Mouse (Mus musculus): Measurements from ENCODE around the gene Anapc13. TPM values are rescaled to one million over a fixed set of nuclear protein-coding genes. Genes with fewer than 3 reads are reported as not detected.

Gene Anapc13
- polyA plus RNA-seq, 1 experiment from 2014 or later = 222 TPM

DNA sequence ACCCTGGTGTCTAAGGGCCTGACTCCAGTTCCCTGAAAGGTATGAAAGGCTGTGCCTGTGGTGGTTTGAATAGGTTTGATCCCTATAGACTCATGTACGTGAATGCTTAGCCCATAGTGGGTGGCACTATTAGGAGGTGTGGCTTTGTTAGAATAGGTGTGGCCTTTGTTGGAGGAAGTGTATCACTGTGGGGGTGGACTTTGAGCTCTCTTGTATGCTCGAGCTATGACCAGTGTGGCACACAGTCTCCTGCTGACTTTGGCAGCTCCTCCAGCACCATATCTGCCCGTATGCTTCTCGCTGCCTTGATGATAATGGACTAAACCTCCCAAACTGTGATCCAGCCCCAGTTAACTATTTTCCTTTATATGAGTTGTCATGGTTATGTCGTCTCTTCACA is 49.8 kb downstream of the Anapc13 start:
- 79% methylated on average over 5 of the region's 5 CpGs for WGBS

DNA sequence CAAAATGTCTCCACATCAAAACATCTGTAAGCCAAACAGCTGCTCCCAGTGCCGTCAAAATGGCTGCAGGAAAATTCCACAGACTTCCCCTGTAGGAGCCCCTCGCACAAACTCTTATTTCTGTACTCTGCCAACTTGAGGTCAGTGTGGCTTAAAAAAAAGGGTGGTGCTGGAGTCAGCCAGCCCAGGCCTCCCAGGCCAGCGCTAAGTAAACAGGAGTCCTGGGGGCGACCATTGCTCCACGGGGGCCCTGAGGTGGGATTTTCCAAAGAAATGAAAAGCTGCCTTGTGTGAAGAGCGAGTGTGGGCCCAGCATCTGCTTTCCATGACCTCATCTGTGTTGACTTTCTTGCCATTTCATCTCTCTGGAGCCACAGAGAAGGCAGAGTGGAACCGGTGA is 55.4 kb downstream of the Anapc13 start:
- Histone ChIP-seq H3K4me3 (replicated peaks; ENCODE audit: low read depth, low read length) (no peak overlapping the region), H3K27me3 (ENCODE audit: insufficient read depth, low read length) (no peaks in the 10 kb centered on the region), H3K4me2 (ENCODE audit: low read length) (no peak overlapping the region), H3K27ac (no peak overlapping the region), H3K9ac (ENCODE audit: low read depth, low read length) (no peak overlapping the region), H3K9me3 (replicated peaks; ENCODE audit: low read length) (no peaks in the 10 kb centered on the region), H3K36me3 (ENCODE audit: insufficient read depth, low read length) (no peaks in the 10 kb centered on the region), H3K4me1 (replicated peaks; ENCODE audit: insufficient read depth, low read length) (no peaks in the 10 kb centered on the region)
- ATAC-seq (replicated peaks; ENCODE audit: low FRiP score, low read depth) (no peak), DNase-seq (ENCODE audit: low spot score) (no peak)
- no peak for TF ChIP-seq CTCF (IDR thresholded peaks at IDR 0.05; ENCODE audit: low read depth)
- 45% methylated on average over 7 of the region's 7 CpGs for WGBS

More for the DNA sequence above, 49.8 kb downstream of the Anapc13 start:
- H3K4me1 ChIP-seq (replicated peaks; ENCODE audit: insufficient read depth, low read length) = no peaks in the 10 kb centered on the region
- no peaks in the 10 kb centered on the region for H3K36me3 ChIP-seq (ENCODE audit: insufficient read depth, low read length)
- DNase-seq (ENCODE audit: low spot score) (no peak), ATAC-seq (replicated peaks; ENCODE audit: low FRiP score, low read depth) (no peak)
- no peak overlapping the region for H3K27ac ChIP-seq
- H3K4me3 ChIP-seq (replicated peaks; ENCODE audit: low read depth, low read length) = no peak overlapping the region
- H3K9ac ChIP-seq (ENCODE audit: low read depth, low read length) = no peak overlapping the region
- no peaks in the 10 kb centered on the region for H3K9me3 ChIP-seq (replicated peaks; ENCODE audit: low read length)
- no peak for TF ChIP-seq CTCF (IDR thresholded peaks at IDR 0.05; ENCODE audit: low read depth)
- no peak overlapping the region for H3K4me2 ChIP-seq (ENCODE audit: low read length)
- H3K27me3 ChIP-seq (ENCODE audit: insufficient read depth, low read length) = no peaks in the 10 kb centered on the region

Other genes with a start within 250 kb of the Anapc13 start
- gene Ky, start 120.5 kb upstream of the Anapc13 start, polyA plus RNA-seq (2015; fragmentation: Nextera tagmentation; extraction: Ambion mirVana) = 0.05 TPM in 2 replicates
- gene Cep63, start 238 bp downstream of the Anapc13 start, polyA plus RNA-seq (2015; fragmentation: Nextera tagmentation; extraction: Ambion mirVana) = 52.1 and 53.4 TPM in 2 replicates
- 40.8 and 44.3 TPM in 2 replicates for gene Amotl2, start 90.4 kb downstream of the Anapc13 start, polyA plus RNA-seq (2015; fragmentation: Nextera tagmentation; extraction: Ambion mirVana)
- 18.2 and 24.1 TPM in 2 replicates for gene Ryk, start 208.6 kb downstream of the Anapc13 start, polyA plus RNA-seq (2015; fragmentation: Nextera tagmentation; extraction: Ambion mirVana)